Mouse (Mus musculus) right cerebral cortex, adult 18-20 months (tissue): Measurements from ENCODE around the gene Slc16a6.

Experiments
- DNase-seq: peaks from one replicate; pipeline ENCODE4 v3.0.0; 2022; ENCODE audit warnings: mixed read lengths

The Slc16a6 gene

DNA sequence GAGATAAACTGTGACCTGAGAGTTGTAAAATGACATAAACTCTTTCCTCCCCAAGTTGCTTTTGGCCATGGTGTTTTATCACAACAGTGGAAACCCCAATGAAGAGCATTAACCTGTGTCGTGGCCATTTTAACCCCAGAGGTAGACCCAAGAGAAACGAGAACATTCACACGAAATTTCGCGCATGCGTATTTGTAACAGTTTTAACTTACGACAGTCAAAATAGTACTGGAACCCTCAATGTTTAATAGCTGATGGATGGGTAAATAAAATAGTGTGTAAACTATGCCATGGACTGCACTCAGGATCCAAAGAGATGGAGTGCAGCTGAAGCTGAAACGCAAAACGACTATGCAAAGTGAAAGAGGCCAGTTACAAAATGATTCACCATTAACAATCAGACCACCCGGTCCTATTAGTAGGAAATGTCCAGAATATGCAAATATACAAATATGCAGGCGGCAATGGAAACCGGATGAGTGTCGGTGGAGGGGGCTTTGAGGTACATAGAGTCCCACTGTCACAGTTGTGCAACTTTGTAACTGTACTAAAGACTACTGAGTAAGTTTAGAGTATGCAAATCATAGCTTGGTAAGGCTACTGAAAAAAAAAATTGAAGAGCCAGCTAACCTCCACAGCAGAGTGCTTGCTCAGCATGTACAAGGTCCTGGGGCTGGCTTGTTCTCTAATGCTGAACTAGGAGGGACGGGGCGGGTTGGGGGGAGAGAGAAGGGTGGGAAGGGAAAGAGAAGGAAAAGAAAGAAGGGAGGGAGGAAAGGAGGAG, 63.0 kb downstream of the Slc16a6 start:
- no peak for DNase-seq

DNA sequence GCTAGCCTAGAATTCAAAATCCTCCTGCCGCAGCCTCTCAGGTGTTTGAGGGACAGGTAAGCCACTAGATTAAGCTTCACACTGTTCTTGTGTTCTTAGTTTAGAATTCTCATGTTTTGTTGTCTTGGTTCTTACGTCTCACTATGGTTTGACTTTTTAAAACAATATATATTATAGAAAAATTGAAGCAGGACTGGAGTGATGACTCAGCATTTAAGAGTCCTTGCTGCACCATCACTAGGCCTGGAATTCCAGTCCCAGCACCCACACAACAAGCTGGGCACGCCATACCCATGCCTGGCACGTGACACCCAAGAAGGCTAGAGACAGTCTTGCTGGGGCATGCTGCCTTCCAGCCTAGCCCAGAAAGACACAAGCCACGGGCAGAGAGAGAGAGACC, 67.0 kb downstream of the Slc16a6 start:
- no peak for DNase-seq
